Mouse (Mus musculus) limb, embryonic 12.5 days (tissue): Measurements from ENCODE around the gene Gab1. TPM values are rescaled to one million over a fixed set of nuclear protein-coding genes. Genes with fewer than 3 reads are reported as not detected.

Source experiments
- ATAC-seq: fragments of 200-750 bp; cut with Nextera tagmentation; 2 replicates; pipeline ENCODE4 v1.8.0; 2017; ENCODE audit warnings: low read depth, moderate TSS enrichment; ENCODE audit not compliant: insufficient number of reproducible peaks, insufficient read depth, low FRiP score, low TSS enrichment
- H3K27ac ChIP-seq: fragments of 300-500 bp; sonication (generic); 2 replicates; pipeline ENCODE4 v1.5.1; 2016; ENCODE audit warnings: mild to moderate bottlenecking, moderate library complexity
- H3K27me3 ChIP-seq: fragments of 300-500 bp; sonication (generic); 2 replicates; pipeline ENCODE4 v1.6.1; 2016; ENCODE audit warnings: mild to moderate bottlenecking, moderate library complexity
- H3K36me3 ChIP-seq: fragments of 300-500 bp; sonication (generic); 2 replicates; pipeline ENCODE4 v1.6.1; 2016; ENCODE audit warnings: mild to moderate bottlenecking, moderate library complexity
- H3K4me1 ChIP-seq: fragments of 300-500 bp; sonication (generic); replicated peaks from 2 replicates; pipeline ENCODE4 v1.6.1; 2016
- H3K4me2 ChIP-seq: fragments of 300-500 bp; sonication (generic); 2 replicates; pipeline ENCODE4 v1.6.1; 2016; ENCODE audit warnings: mild to moderate bottlenecking, moderate library complexity
- H3K4me3 ChIP-seq: fragments of 300-500 bp; sonication (generic); replicated peaks from 2 replicates; pipeline ENCODE4 v1.5.1; 2016; ENCODE audit warnings: mild to moderate bottlenecking
- H3K9ac ChIP-seq: fragments of 300-500 bp; sonication (generic); replicated peaks from 2 replicates; pipeline ENCODE4 v1.6.1; 2016; ENCODE audit warnings: mild to moderate bottlenecking, moderate library complexity
- H3K9me3 ChIP-seq: fragments of 300-500 bp; sonication (generic); 2 replicates; pipeline ENCODE4 v1.6.1; 2016; ENCODE audit warnings: mild to moderate bottlenecking, moderate library complexity
- WGBS: fragments of 180-500 bp; shearing (Covaris S2); methylation state at CpG from one replicate; pipeline ENCODE4 v1.1.7; 2016; 5-methylcytosine and 5-hydroxymethylcytosine counted together
- polyA plus RNA-seq: library from polyadenylated mRNA; unstranded; fragments of >200 nt; fragmentation: Nextera tagmentation; extraction: Ambion mirVana; gene quantifications from 2 replicates; pipeline ENCODE4 v1.2.1, GENCODE M21; 2016

Gene Gab1
- polyA plus RNA-seq, 1 experiment from 2014 or later = 20.4 TPM

- Histone ChIP-seq H3K4me3 (no peak overlapping the region), H3K9me3 (no peaks in the 10 kb centered on the region), H3K27me3 (no peaks in the 10 kb centered on the region), H3K27ac (no peak overlapping the region), H3K9ac (no peak overlapping the region), H3K36me3 (no peaks in the 10 kb centered on the region), H3K4me2 (no peak overlapping the region), H3K4me1 (peaks cover 13% of the 10 kb centered on the region; the same call in 1 of the 2 replicates)
- 43% methylated on average over 9 of the region's 9 CpGs for WGBS
- ATAC-seq = no peak
Measured at GRCm38 (mm10) chr8:80902354-80902753, 22.0 kb upstream of the Gab1 start.

- 0 out of 2 replicates have a peak, but pooled peaks have one; percentile 30 for ATAC-seq
- no peak overlapping the region for H3K27ac ChIP-seq
- peaks cover 27% of the 10 kb centered on the region for H3K4me1 ChIP-seq
- H3K4me2 ChIP-seq = no peak overlapping the region
- H3K27me3 ChIP-seq = no peaks in the 10 kb centered on the region
- H3K9me3 ChIP-seq = no peaks in the 10 kb centered on the region
- no peak overlapping the region for H3K9ac ChIP-seq
- no peak overlapping the region for H3K4me3 ChIP-seq
- H3K36me3 ChIP-seq = no peaks in the 10 kb centered on the region
Measured at GRCm38 (mm10) chr8:80899364-80899763, 19.0 kb upstream of the Gab1 start.

- no peak overlapping the region for H3K9ac ChIP-seq
- H3K27ac ChIP-seq = peak overlapping the region; percentile 77
- no peaks in the 10 kb centered on the region for H3K36me3 ChIP-seq
- WGBS = 72% methylated on average over 5 of the region's 5 CpGs
- ATAC-seq = no peak
- no peaks in the 10 kb centered on the region for H3K9me3 ChIP-seq
- peaks cover 23% of the 10 kb centered on the region for H3K4me1 ChIP-seq
- no peaks in the 10 kb centered on the region for H3K27me3 ChIP-seq
- no peak overlapping the region for H3K4me3 ChIP-seq
- H3K4me2 ChIP-seq = peak overlapping the region; percentile 47; the same call in 1 of the 2 replicates
Measured at GRCm38 (mm10) chr8:80896026-80896425, 15.7 kb upstream of the Gab1 start.

GRCm38 (mm10) chr8:80895397-80895796 lies 15.1 kb upstream of the Gab1 start:
- Histone ChIP-seq H3K9ac (no peak overlapping the region), H3K4me3 (no peak overlapping the region)

GRCm38 (mm10) chr8:80894528-80894927 lies 14.2 kb upstream of the Gab1 start:
- H3K4me2 ChIP-seq = no peak overlapping the region
- no peaks in the 10 kb centered on the region for H3K9me3 ChIP-seq
- H3K27me3 ChIP-seq = no peaks in the 10 kb centered on the region
- no peak overlapping the region for H3K9ac ChIP-seq
- no peak for ATAC-seq
- peak overlapping the region; percentile 77; the same call in 1 of the 2 replicates for H3K27ac ChIP-seq
- H3K36me3 ChIP-seq = no peaks in the 10 kb centered on the region
- 82% methylated on average over 3 of the region's 3 CpGs for WGBS
- peaks cover 23% of the 10 kb centered on the region for H3K4me1 ChIP-seq
- H3K4me3 ChIP-seq = no peak overlapping the region

More at GRCm38 (mm10) chr8:80895397-80895796, 15.1 kb upstream of the Gab1 start:
- no peak; the same call in 1 of the 2 replicates for ATAC-seq
- H3K4me1 ChIP-seq = peaks cover 23% of the 10 kb centered on the region
- peak overlapping the region; percentile 77 for H3K27ac ChIP-seq
- no peaks in the 10 kb centered on the region for H3K36me3 ChIP-seq
- H3K9me3 ChIP-seq = no peaks in the 10 kb centered on the region
- no peaks in the 10 kb centered on the region for H3K27me3 ChIP-seq
- 6% methylated on average over 6 of the region's 6 CpGs for WGBS
- H3K4me2 ChIP-seq = peak overlapping the region; percentile 47

- Histone ChIP-seq H3K4me2 (peak overlapping the region; percentile 69), H3K9ac (peak overlapping the region; percentile 90), H3K27ac (peak overlapping the region; percentile 99), H3K36me3 (no peaks in the 10 kb centered on the region), H3K4me1 (peaks cover 17% of the 10 kb centered on the region), H3K27me3 (no peaks in the 10 kb centered on the region), H3K9me3 (no peaks in the 10 kb centered on the region), H3K4me3 (peak overlapping the region; percentile 80)
- WGBS = under 1% methylated on average over 90 of the region's 90 CpGs
- ATAC-seq = peak; percentile 0; the same call in 1 of the 2 replicates
Measured at GRCm38 (mm10) chr8:80879426-80880195, 708 bp downstream of the Gab1 start.

GRCm38 (mm10) chr8:80878801-80879425 lies 1.4 kb downstream of the Gab1 start:
- H3K9me3 ChIP-seq = no peaks in the 10 kb centered on the region
- ATAC-seq = no peak
- H3K4me1 ChIP-seq = peaks cover 21% of the 10 kb centered on the region
- H3K4me2 ChIP-seq = peak overlapping the region; percentile 69
- peak overlapping the region; percentile 80 for H3K4me3 ChIP-seq
- H3K27ac ChIP-seq = peak overlapping the region; percentile 99
- H3K36me3 ChIP-seq = no peaks in the 10 kb centered on the region
- H3K27me3 ChIP-seq = no peaks in the 10 kb centered on the region
- H3K9ac ChIP-seq = peak overlapping the region; percentile 90
- under 1% methylated on average over 26 of the region's 26 CpGs for WGBS

- Histone ChIP-seq H3K4me3 (peak overlapping the region; percentile 80), H3K9ac (peak overlapping the region; percentile 90), H3K36me3 (no peaks in the 10 kb centered on the region), H3K4me2 (peak overlapping the region; percentile 69), H3K27me3 (no peaks in the 10 kb centered on the region), H3K4me1 (peaks cover 23% of the 10 kb centered on the region), H3K27ac (no peak overlapping the region), H3K9me3 (no peaks in the 10 kb centered on the region)
- WGBS = 37% methylated on average over 9 of the region's 9 CpGs
- ATAC-seq = no peak
Measured at GRCm38 (mm10) chr8:80878146-80878545, 2.2 kb downstream of the Gab1 start.

- Histone ChIP-seq H3K4me1 (peaks cover 39% of the 10 kb centered on the region), H3K27ac (no peak overlapping the region), H3K36me3 (no peaks in the 10 kb centered on the region), H3K4me3 (no peak overlapping the region), H3K4me2 (no peak overlapping the region), H3K9ac (no peak overlapping the region), H3K27me3 (no peaks in the 10 kb centered on the region), H3K9me3 (no peaks in the 10 kb centered on the region)
- ATAC-seq = no peak
- 92% methylated on average over 6 of the region's 6 CpGs for WGBS
Measured at GRCm38 (mm10) chr8:80875537-80875936, 4.8 kb downstream of the Gab1 start.

GRCm38 (mm10) chr8:80873723-80874427 lies 6.4 kb downstream of the Gab1 start:
- Histone ChIP-seq H3K4me2 (no peak overlapping the region), H3K4me1 (peaks cover 55% of the 10 kb centered on the region)

GRCm38 (mm10) chr8:80872688-80873087 lies 7.6 kb downstream of the Gab1 start:
- Histone ChIP-seq H3K27me3 (no peaks in the 10 kb centered on the region), H3K9ac (no peak overlapping the region), H3K36me3 (no peaks in the 10 kb centered on the region), H3K4me1 (peaks cover 51% of the 10 kb centered on the region), H3K4me2 (no peak overlapping the region), H3K4me3 (no peak overlapping the region), H3K9me3 (no peaks in the 10 kb centered on the region), H3K27ac (no peak overlapping the region)
- 52% methylated on average over 4 of the region's 4 CpGs for whole genome bisulfite sequencing
- ATAC-seq = no peak

More at GRCm38 (mm10) chr8:80873723-80874427, 6.4 kb downstream of the Gab1 start:
- no peaks in the 10 kb centered on the region for H3K36me3 ChIP-seq
- no peak overlapping the region; the same call in 1 of the 2 replicates for H3K9ac ChIP-seq
- no peaks in the 10 kb centered on the region for H3K27me3 ChIP-seq
- WGBS = 61% methylated on average over 9 of the region's 10 CpGs
- no peak overlapping the region for H3K4me3 ChIP-seq
- H3K27ac ChIP-seq = no peak overlapping the region
- no peak for ATAC-seq
- H3K9me3 ChIP-seq = no peaks in the 10 kb centered on the region
